Mouse (Mus musculus): Measurements from ENCODE around the gene Casc3. TPM values are rescaled to one million over a fixed set of nuclear protein-coding genes. Genes with fewer than 3 reads are reported as not detected.

Casc3 gene
- total and polyA plus RNA-seq, 3 experiments = 14.4 to 71.7 (median 16.7) TPM

DNA sequence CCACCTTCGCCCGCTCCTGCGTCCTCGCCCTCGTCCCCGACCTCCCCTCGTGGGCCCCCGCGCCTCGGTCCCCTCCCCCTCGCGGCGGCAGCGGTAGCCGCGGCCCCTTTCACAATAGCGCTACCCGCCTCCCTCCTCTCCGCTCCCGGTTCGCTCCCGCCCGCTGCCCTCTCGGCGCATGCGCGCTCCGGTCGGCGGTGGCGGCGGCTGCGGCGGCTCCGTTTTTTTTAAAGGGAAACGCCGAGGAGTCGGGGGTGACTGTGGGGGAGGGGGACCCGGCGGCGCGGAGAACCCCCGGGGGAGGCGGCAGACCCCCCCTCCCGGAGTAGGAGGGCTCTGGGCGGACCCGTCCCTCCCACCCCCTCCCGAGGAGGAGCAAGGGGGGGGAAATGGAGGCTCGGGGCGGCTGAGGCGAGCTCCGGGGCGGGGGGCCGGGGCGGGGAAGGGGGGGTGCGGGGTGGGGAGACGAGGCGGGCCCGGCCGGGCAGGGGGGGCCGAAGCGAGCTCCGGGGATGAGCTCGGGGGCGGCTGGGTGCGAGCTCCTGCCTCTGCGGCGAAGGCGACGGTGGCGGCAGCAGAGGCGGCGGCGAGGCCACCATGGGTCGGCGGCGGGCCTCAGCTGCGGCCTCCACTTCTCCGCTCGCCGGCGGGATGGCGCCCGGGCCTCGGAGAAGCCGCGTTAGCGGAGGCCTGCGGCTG lies 9.5 kb upstream of the Casc3 start, which contains the start of gene Msl1 (continued):
- no peak for TF ChIP-seq PAX5 (IDR thresholded peaks at IDR 0.05; ENCODE audit: low read length)
- TF ChIP-seq TBP (conservative IDR thresholded peaks at IDR 0.05; ENCODE audit: low read depth, low read length) = no peak
- no peak for TF ChIP-seq JUND (conservative IDR thresholded peaks at IDR 0.05; ENCODE audit: low read depth, low read length)
- TF ChIP-seq MEF2A (IDR thresholded peaks at IDR 0.05; ENCODE audit: borderline replicate concordance, low read depth, low read length) = peak; percentile 28; the same call in 1 of the 2 replicates
- TF ChIP-seq IRF4 (IDR thresholded peaks at IDR 0.05; ENCODE audit: low read depth, low read length) = peak; percentile 33; the same call in 1 of the 2 replicates

GRCm38 (mm10) chr11:98795714-98796514 lies 8.8 kb upstream of the Casc3 start:
- Histone ChIP-seq H3K27ac (ENCODE audit: insufficient read depth, low read depth) (peak overlapping the region; percentile 86), H3K36me3 (replicated peaks in 1 of 2; ENCODE audit: control insufficient read depth in 1 of 2, insufficient read depth in 1 of 2, low read length in 1 of 2) (peaks cover 17 to 33% of the 10 kb centered on the region in 2 experiments), H3K4me3 (replicated peaks in 1 of 3; ENCODE audit: low read depth in 2 of 3, low read length in 2 of 3, poor library complexity in 1 of 3) (peak overlapping the region; percentile 77 to 81 (median 79)), H3K27me3 (replicated peaks) (no peaks in the 10 kb centered on the region), H3K79me2 (replicated peaks; ENCODE audit: control insufficient read depth, extremely low read depth, insufficient read depth, poor library complexity, severe bottlenecking) (peaks cover 29% of the 10 kb centered on the region), H3K9ac (ENCODE audit: insufficient read depth, low read depth) (peak overlapping the region; percentile 100), H3K4me1 (ENCODE audit: control insufficient read depth in 1 of 2, insufficient read depth in 2 of 2) (peaks cover 6 to 50% of the 10 kb centered on the region in 2 experiments), H3K9me3 (replicated peaks; ENCODE audit: low read length) (no peaks in the 10 kb centered on the region), H3K4me2 (ENCODE audit: insufficient read depth, low read depth, poor library complexity, severe bottlenecking) (peak overlapping the region; percentile 79)
- no peak for DNase-seq (ENCODE audit: extremely low read depth)
- in situ Hi-C loops (cut with MboI; ENCODE audit: low pct_ligation_motif_present, low pct_unique_long_range_greater_than_20kb, low sequenced_read_pairs) = no loop called here
- dilution Hi-C loops (cut with MboI; ENCODE audit: extremely low pct_ligation_motif_present, extremely low pct_unique_long_range_greater_than_20kb, low sequenced_read_pairs) = no loop called here
- TF ChIP-seq TBP (conservative IDR thresholded peaks at IDR 0.05; ENCODE audit: low read depth, low read length) (no peak), MAZ (IDR thresholded peaks at IDR 0.05; ENCODE audit: low read depth, low read length) (no peak), JUND (conservative IDR thresholded peaks at IDR 0.05; ENCODE audit: low read depth, low read length) (no peak), CHD2 (IDR thresholded peaks at IDR 0.05; ENCODE audit: low read length) (no peak), POLR2A (IDR thresholded peaks at IDR 0.05; ENCODE audit: low read depth, low read length) (peak; percentile 16; the same call in 1 of the 2 replicates), BHLHE40 (IDR thresholded peaks at IDR 0.05; ENCODE audit: low read depth, low read length) (0 out of 2 replicates have a peak, but pooled peaks have one; percentile 6), UBTF (IDR thresholded peaks at IDR 0.05; ENCODE audit: low read depth, low read length) (peak; percentile 73), CHD1 (IDR thresholded peaks at IDR 0.05; ENCODE audit: low read depth, low read length) (peak; percentile 94; the same call in 1 of the 2 replicates), ZMIZ1 (IDR thresholded peaks at IDR 0.05; ENCODE audit: low read depth, low read length) (peak; percentile 89), CTCF (conservative IDR thresholded peaks at IDR 0.05 in 1 of 2, IDR thresholded peaks at IDR 0.05 in 1 of 2; ENCODE audit: low read depth in 2 of 2, low read length in 2 of 2) (0 out of 4 replicates have a peak, but pooled peaks of 1 of the 2 experiments have one; percentile 17), NRF1 (IDR thresholded peaks at IDR 0.05; ENCODE audit: low read depth, low read length) (no peak), EP300 (IDR thresholded peaks at IDR 0.05; ENCODE audit: low read length) (no peak), RAD21 (IDR thresholded peaks at IDR 0.05; ENCODE audit: low read depth, low read length) (no peak), GABPA (IDR thresholded peaks at IDR 0.05; ENCODE audit: insufficient replicate concordance, low read depth, low read length) (no peak), MEF2A (IDR thresholded peaks at IDR 0.05; ENCODE audit: borderline replicate concordance, low read depth, low read length) (no peak), NELFE (IDR thresholded peaks at IDR 0.05; ENCODE audit: low read depth, low read length) (no peak)

Data from CH12.LX (cell line).